Mouse (Mus musculus) forebrain, embryonic 12.5 days (tissue): ENCODE data around the gene Zcchc17. TPM values are rescaled to one million over a fixed set of nuclear protein-coding genes. Genes with fewer than 3 reads are reported as not detected.

Source experiments
- ATAC-seq: fragments of 200-750 bp; cut with Nextera tagmentation; 2 replicates; pipeline ENCODE4 v1.8.0; 2017; ENCODE audit warnings: moderate TSS enrichment; ENCODE audit not compliant: low FRiP score
- H3K27ac ChIP-seq: fragments of 300-500 bp; sonication (generic); 2 replicates; pipeline ENCODE4 v1.5.1; 2016; ENCODE audit warnings: mild to moderate bottlenecking
- H3K27me3 ChIP-seq: fragments of 300-500 bp; sonication (generic); 2 replicates; pipeline ENCODE4 v1.6.1; 2016; ENCODE audit warnings: mild to moderate bottlenecking
- H3K36me3 ChIP-seq: fragments of 300-500 bp; sonication (generic); replicated peaks from 2 replicates; pipeline ENCODE4 v1.6.1; 2016; ENCODE audit warnings: mild to moderate bottlenecking
- H3K4me1 ChIP-seq: fragments of 300-500 bp; sonication (generic); 2 replicates; pipeline ENCODE4 v1.6.1; 2016
- H3K4me2 ChIP-seq: fragments of 300-500 bp; sonication (generic); 2 replicates; pipeline ENCODE4 v1.6.1; 2016; ENCODE audit warnings: mild to moderate bottlenecking, moderate library complexity
- H3K4me3 ChIP-seq: fragments of 300-500 bp; sonication (generic); replicated peaks from 2 replicates; pipeline ENCODE4 v1.5.1; 2016; ENCODE audit warnings: mild to moderate bottlenecking
- H3K9ac ChIP-seq: fragments of 300-500 bp; sonication (generic); 2 replicates; pipeline ENCODE4 v1.6.1; 2016; ENCODE audit warnings: mild to moderate bottlenecking
- H3K9me3 ChIP-seq: fragments of 300-500 bp; sonication (generic); 2 replicates; pipeline ENCODE4 v1.6.1; 2016
- WGBS: fragments of 180-500 bp; shearing (Covaris S2); methylation state at CpG from one replicate; pipeline ENCODE4 v1.1.7; 2016; 5-methylcytosine and 5-hydroxymethylcytosine counted together
- polyA plus RNA-seq: library from polyadenylated mRNA; unstranded; fragments of >200 nt; fragmentation: Nextera tagmentation; extraction: Ambion mirVana; gene quantifications from 2 replicates; pipeline ENCODE4 v1.2.1, GENCODE M21; 2016

Gene Zcchc17
- polyA plus RNA-seq, 1 experiment from 2014 or later, result 74.2 TPM

DNA sequence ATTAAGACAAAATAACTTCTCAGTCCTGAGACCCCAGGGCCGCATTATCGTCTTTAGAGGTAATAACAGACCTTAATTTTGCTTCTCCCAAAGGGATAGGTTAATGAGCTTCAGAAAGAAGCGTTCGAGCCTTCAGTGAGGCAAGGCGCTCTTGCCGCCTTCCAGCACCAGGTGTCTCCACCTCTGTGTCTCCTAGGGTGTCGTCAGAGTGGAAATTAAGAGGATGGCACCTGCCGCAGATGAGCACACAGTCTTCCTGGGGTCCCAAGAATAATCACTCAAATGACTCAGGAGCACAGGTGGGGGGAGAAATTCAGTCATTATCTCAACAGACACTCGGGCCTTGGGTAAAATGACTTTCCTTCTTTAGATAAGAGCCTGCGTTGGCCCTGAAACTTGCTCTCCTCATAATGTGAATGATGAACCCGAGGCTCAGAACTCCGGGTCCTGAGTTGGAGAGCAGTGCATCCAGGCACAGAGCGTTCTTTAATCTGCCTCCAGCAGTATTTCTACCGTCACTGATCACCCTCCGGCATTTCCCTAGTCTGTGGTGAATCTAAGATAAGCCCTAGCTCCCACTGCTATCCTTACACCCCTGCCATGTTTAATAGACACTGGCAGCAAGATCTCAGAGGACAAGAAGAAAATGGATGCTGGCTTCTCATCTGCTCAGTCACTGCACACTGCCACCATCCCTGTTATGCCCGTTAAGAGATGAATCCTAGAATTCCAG is 8.9 kb downstream of the Zcchc17 start:
- Histone ChIP-seq H3K9ac (no peak overlapping the region), H3K4me1 (no peaks in the 10 kb centered on the region), H3K4me3 (no peak overlapping the region), H3K4me2 (no peak overlapping the region), H3K36me3 (peaks cover 74% of the 10 kb centered on the region), H3K27me3 (no peaks in the 10 kb centered on the region), H3K9me3 (no peaks in the 10 kb centered on the region), H3K27ac (no peak overlapping the region)
- no peak for ATAC-seq
- WGBS, result 89% methylated on average over 16 of the region's 16 CpGs

DNA sequence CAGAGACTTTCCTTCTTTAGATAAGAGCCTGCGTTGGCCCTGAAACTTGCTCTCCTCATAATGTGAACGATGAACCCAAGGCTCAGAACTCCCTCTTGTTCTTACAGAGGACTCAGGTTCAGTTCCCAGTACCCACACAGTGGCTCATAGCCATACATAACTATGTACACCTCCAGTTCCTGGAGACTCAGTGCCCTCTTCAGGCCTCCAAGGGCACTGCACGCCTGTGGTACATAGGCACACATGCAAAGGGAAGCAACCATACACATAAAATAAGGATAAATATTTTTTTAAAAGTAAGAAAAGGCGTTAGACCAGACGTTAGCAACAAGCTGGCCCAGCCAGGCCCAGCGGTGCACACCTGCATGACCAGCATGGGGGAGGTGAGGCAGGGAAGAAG is 10.1 kb downstream of the Zcchc17 start:
- no peak for ATAC-seq

GRCm38 (mm10) chr4:130341691-130342090 is 18.1 kb downstream of the Zcchc17 start:
- H3K9me3 ChIP-seq, result no peaks in the 10 kb centered on the region
- no peak overlapping the region for H3K4me2 ChIP-seq
- peak; percentile 17; the same call in 1 of the 2 replicates for ATAC-seq
- 22% methylated on average over 4 of the region's 4 CpGs for WGBS
- no peaks in the 10 kb centered on the region for H3K27me3 ChIP-seq
- H3K4me3 ChIP-seq, result no peak overlapping the region
- no peaks in the 10 kb centered on the region for H3K4me1 ChIP-seq
- H3K36me3 ChIP-seq, result peaks cover 32% of the 10 kb centered on the region
- no peak overlapping the region for H3K27ac ChIP-seq
- no peak overlapping the region for H3K9ac ChIP-seq

More for the DNA sequence above, 10.1 kb downstream of the Zcchc17 start:
- no peak overlapping the region for H3K9ac ChIP-seq
- H3K4me3 ChIP-seq, result no peak overlapping the region
- no peaks in the 10 kb centered on the region for H3K27me3 ChIP-seq
- WGBS, result 95% methylated on average over 6 of the region's 6 CpGs
- no peaks in the 10 kb centered on the region for H3K9me3 ChIP-seq
- H3K4me2 ChIP-seq, result no peak overlapping the region
- no peaks in the 10 kb centered on the region for H3K4me1 ChIP-seq
- H3K27ac ChIP-seq, result no peak overlapping the region
- peaks cover 74% of the 10 kb centered on the region for H3K36me3 ChIP-seq

- H3K4me2 ChIP-seq, result no peak overlapping the region
- WGBS, result 95% methylated on average over 5 of the region's 5 CpGs
- no peaks in the 10 kb centered on the region for H3K9me3 ChIP-seq
- no peaks in the 10 kb centered on the region for H3K27me3 ChIP-seq
- no peak overlapping the region for H3K9ac ChIP-seq
- no peak overlapping the region for H3K27ac ChIP-seq
- no peaks in the 10 kb centered on the region for H3K4me1 ChIP-seq
- ATAC-seq, result no peak
- no peak overlapping the region for H3K4me3 ChIP-seq
- H3K36me3 ChIP-seq, result peaks cover 49% of the 10 kb centered on the region
Measured at GRCm38 (mm10) chr4:130335867-130336266, 23.9 kb downstream of the Zcchc17 start.

- H3K27me3 ChIP-seq, result no peaks in the 10 kb centered on the region
- H3K36me3 ChIP-seq, result peaks cover 57% of the 10 kb centered on the region
- no peak overlapping the region for H3K9ac ChIP-seq
- H3K4me3 ChIP-seq, result no peak overlapping the region
- H3K4me1 ChIP-seq, result no peaks in the 10 kb centered on the region
- no peak for ATAC-seq
- no peak overlapping the region for H3K27ac ChIP-seq
- WGBS, result 85% methylated on average over 9 of the region's 9 CpGs
- H3K9me3 ChIP-seq, result no peaks in the 10 kb centered on the region
- H3K4me2 ChIP-seq, result no peak overlapping the region
Measured at GRCm38 (mm10) chr4:130327366-130327765, 32.4 kb downstream of the Zcchc17 start.

DNA sequence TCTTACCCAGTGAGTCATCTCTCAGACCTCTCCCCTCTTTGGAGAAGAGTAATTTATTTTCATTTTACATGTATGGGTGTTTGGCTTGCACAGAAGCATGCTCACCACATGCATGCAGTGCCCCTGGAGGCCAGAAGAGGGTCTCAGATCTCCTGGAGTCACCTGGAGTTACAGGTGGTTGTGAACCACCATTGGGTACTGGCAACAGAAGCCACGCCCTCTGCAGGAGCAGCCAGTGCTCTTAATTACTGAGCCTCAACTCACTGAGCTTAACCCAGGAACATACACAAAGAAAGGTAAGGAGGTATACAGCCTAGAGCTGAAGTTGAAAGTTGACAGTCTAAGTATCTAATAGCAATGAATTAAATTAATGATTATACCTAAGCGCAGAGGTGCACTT is 34.3 kb downstream of the Zcchc17 start:
- Histone ChIP-seq H3K9ac (no peak overlapping the region), H3K4me1 (no peaks in the 10 kb centered on the region), H3K9me3 (no peaks in the 10 kb centered on the region), H3K27ac (no peak overlapping the region), H3K36me3 (peaks cover 64% of the 10 kb centered on the region), H3K27me3 (no peaks in the 10 kb centered on the region), H3K4me3 (no peak overlapping the region), H3K4me2 (no peak overlapping the region)
- 88% methylated on average over 2 of the region's 2 CpGs for WGBS
- no peak for ATAC-seq

DNA sequence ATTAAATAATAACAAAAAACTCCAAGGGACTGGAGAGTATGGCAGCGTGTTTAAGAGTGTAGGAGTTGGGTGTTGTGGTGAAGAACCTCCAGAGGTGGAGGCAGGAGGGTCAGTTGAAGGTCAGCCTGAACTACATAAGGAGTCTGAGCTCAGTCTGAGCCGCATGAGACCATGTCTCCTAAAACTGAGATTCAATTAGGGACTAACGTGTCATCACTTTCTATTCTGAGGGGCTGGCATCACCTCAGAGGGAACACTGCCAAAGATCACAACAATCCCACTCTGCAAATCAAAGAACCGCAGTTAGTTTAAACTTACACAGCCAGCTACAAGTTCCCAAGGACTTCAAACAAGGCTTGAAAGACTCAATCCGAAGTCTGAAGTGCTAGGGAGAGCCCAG is 36.1 kb downstream of the Zcchc17 start:
- H3K36me3 ChIP-seq, result peaks cover 75% of the 10 kb centered on the region
- 85% methylated on average over 5 of the region's 5 CpGs for WGBS

DNA sequence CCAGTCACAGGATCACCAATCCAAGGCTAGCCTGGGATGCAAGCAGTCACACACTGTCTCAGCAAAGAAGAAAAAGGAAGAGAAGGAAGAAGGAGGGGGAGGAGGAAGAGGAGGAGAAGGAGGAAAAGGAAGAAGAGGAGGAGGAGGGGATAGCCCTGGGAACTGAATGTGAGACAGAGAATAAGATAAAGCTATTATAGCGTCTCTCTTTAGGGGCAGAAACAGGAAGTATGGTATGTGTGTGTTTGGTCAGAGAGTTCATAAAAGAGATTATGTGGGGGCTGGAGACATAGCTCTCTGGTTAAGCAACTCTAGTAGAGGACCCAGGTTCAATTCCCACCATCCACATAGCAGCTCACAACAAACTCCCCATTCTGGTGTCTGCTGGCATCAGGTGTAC is 36.6 kb downstream of the Zcchc17 start:
- Histone ChIP-seq H3K27ac (no peak overlapping the region), H3K36me3 (peaks cover 76% of the 10 kb centered on the region), H3K4me1 (no peaks in the 10 kb centered on the region), H3K9ac (no peak overlapping the region), H3K4me2 (no peak overlapping the region), H3K4me3 (no peak overlapping the region), H3K27me3 (no peaks in the 10 kb centered on the region), H3K9me3 (no peaks in the 10 kb centered on the region)
- 94% methylated on average over 1 of the region's 1 CpGs for WGBS
- no peak for ATAC-seq

More for the DNA sequence above, 36.1 kb downstream of the Zcchc17 start:
- no peak overlapping the region for H3K9ac ChIP-seq
- no peaks in the 10 kb centered on the region for H3K27me3 ChIP-seq
- no peak overlapping the region for H3K27ac ChIP-seq
- no peak overlapping the region for H3K4me3 ChIP-seq
- no peak for ATAC-seq
- H3K9me3 ChIP-seq, result no peaks in the 10 kb centered on the region
- H3K4me2 ChIP-seq, result no peak overlapping the region
- no peaks in the 10 kb centered on the region for H3K4me1 ChIP-seq

DNA sequence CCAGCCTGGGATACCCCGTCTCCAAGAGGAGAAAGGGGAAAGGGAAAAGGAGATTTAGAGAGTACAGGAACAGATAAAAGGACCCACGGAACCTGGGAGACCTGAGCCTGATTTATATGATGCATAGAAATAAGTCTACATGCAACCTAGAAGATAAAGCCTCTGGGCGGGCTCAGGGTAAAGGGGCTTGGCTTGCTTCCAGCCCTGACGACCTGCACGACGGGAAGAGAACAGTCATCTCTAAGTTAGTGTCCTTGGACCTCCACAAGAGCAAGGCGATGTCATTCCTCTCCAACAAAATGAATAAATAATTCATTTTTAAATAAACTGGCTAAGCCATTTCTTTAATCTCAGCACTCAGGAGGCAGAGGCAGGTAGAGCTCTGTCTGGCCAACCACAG is 37.2 kb downstream of the Zcchc17 start:
- H3K4me3 ChIP-seq, result no peak overlapping the region
- peaks cover 75% of the 10 kb centered on the region for H3K36me3 ChIP-seq
- no peaks in the 10 kb centered on the region for H3K27me3 ChIP-seq
- no peaks in the 10 kb centered on the region for H3K4me1 ChIP-seq
- no peak overlapping the region for H3K9ac ChIP-seq
- ATAC-seq, result no peak
- 85% methylated on average over 7 of the region's 7 CpGs for WGBS
- H3K9me3 ChIP-seq, result no peaks in the 10 kb centered on the region
- no peak overlapping the region for H3K4me2 ChIP-seq
- H3K27ac ChIP-seq, result no peak overlapping the region

DNA sequence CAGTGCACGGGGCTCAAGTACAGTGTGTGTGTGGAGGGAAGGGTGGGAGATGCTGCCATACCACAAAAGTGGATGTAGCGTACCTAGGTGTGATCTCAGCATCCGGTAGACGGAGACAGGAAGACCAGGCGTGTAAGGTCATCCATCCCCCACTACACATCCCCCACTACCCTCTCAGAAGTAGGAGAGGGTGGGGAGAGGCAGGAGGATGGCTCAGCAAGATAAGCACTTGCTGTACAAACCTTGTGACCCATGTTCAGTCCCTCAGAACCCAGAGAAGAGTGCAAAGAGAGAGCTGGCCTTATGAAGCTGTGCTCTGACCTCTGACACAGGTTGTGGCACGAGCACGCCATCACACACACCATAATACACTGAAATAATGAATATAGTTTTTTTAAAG is 38.1 kb downstream of the Zcchc17 start:
- Histone ChIP-seq H3K4me1 (no peaks in the 10 kb centered on the region), H3K9ac (no peak overlapping the region), H3K9me3 (no peaks in the 10 kb centered on the region), H3K27me3 (no peaks in the 10 kb centered on the region), H3K36me3 (peaks cover 70% of the 10 kb centered on the region), H3K27ac (no peak overlapping the region), H3K4me3 (no peak overlapping the region), H3K4me2 (no peak overlapping the region)
- no peak for ATAC-seq
- WGBS, result 96% methylated on average over 7 of the region's 7 CpGs

DNA sequence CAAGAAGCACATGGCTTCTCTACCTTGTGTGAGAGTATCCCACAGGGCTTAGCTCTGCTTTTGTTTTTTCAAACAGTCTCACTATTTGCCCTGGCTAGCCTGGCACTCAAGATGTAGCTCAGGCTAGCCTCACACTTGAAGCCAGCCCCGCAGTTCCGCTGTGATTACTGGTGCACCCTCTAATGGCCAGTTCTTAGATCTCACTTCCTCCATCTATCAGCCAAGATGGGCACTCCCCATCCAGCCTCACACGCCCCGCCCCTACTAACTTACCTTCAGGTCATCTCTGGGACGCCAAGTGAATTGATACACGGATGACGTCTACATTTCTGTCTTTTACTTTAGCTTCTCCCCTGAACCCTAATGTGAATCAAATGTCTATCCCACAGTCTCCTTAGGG is 40.2 kb downstream of the Zcchc17 start:
- H3K27ac ChIP-seq, result no peak overlapping the region
- H3K9me3 ChIP-seq, result no peaks in the 10 kb centered on the region
- no peak overlapping the region for H3K4me3 ChIP-seq
- 84% methylated on average over 7 of the region's 7 CpGs for WGBS
- H3K27me3 ChIP-seq, result no peaks in the 10 kb centered on the region
- no peaks in the 10 kb centered on the region for H3K4me1 ChIP-seq
- H3K9ac ChIP-seq, result no peak overlapping the region
- ATAC-seq, result no peak
- H3K36me3 ChIP-seq, result peaks cover 69% of the 10 kb centered on the region
- no peak overlapping the region for H3K4me2 ChIP-seq

GRCm38 (mm10) chr4:130318122-130318521 is 41.6 kb downstream of the Zcchc17 start:
- no peak for ATAC-seq
- H3K9ac ChIP-seq, result no peak overlapping the region
- WGBS, result 71% methylated on average over 3 of the region's 3 CpGs
- H3K4me3 ChIP-seq, result no peak overlapping the region
- no peaks in the 10 kb centered on the region for H3K27me3 ChIP-seq
- H3K9me3 ChIP-seq, result no peaks in the 10 kb centered on the region
- H3K4me1 ChIP-seq, result no peaks in the 10 kb centered on the region
- H3K36me3 ChIP-seq, result peaks cover 68% of the 10 kb centered on the region
- no peak overlapping the region for H3K4me2 ChIP-seq
- H3K27ac ChIP-seq, result no peak overlapping the region

- H3K4me1 ChIP-seq, result no peaks in the 10 kb centered on the region
- H3K27me3 ChIP-seq, result no peaks in the 10 kb centered on the region
- no peak for ATAC-seq
- peaks cover 59% of the 10 kb centered on the region for H3K36me3 ChIP-seq
- H3K4me2 ChIP-seq, result no peak overlapping the region
- no peak overlapping the region for H3K9ac ChIP-seq
- H3K27ac ChIP-seq, result no peak overlapping the region
- 83% methylated on average over 10 of the region's 10 CpGs for WGBS
- H3K9me3 ChIP-seq, result no peaks in the 10 kb centered on the region
- H3K4me3 ChIP-seq, result no peak overlapping the region
Measured at GRCm38 (mm10) chr4:130316691-130317090, 43.1 kb downstream of the Zcchc17 start.
